Mouse (Mus musculus): ENCODE measurements around the gene Anxa3. TPM values are rescaled to one million over a fixed set of nuclear protein-coding genes. Genes with fewer than 3 reads are reported as not detected.

Gene Anxa3
- total RNA-seq, 2 experiments from 2014 or later: 2.5 TPM; not detected in 1

DNA sequence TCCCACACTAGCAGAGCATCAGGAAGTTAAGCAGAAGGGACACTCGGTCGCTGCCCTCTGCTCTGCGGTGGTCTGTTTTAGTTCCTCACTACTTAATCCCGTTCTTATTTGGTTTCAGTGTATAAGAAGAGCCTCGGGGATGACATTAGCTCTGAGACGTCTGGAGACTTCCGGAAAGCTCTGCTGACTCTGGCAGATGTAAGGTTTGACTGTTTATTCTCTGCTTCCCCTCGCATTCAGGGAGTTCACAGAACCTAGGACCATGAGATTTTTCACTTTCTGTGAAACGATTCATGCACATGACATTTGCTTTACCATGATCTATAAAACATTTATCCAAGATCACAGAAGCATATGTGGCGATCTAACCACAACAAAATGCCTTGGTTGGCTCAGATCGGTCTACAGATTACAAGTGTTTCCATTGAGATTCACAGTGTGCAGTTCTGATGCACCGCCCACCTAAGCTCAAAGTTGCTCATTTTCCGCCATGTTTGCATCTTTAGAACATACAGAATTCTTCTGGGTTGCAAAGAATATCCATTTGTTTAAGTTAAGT is 31.7 kb downstream of the Anxa3 start:
- no peak for ATAC-seq (replicated peaks; ENCODE audit: low FRiP score, low TSS enrichment, poor library complexity, severe bottlenecking)

DNA sequence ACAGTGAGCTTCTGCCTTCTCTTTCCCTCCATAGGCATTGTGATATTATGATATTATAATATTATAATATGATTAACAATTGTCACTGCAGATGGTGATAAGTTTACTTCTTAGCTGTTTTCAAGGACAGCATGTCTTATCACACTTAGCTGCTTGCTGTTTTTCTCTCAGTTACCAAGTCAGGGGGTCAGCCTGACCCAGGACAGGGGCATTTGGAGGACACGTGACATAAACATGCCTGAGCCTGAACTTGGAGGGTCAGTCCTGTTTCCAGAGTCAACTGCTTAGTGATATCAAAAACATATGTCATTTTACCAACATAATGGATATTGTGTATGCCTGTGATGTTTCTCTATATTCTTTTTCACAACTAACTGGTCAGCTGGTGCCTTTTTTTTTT is 34.0 kb downstream of the Anxa3 start:
- no peak for ATAC-seq (replicated peaks; ENCODE audit: low FRiP score, low TSS enrichment, poor library complexity, severe bottlenecking)

DNA sequence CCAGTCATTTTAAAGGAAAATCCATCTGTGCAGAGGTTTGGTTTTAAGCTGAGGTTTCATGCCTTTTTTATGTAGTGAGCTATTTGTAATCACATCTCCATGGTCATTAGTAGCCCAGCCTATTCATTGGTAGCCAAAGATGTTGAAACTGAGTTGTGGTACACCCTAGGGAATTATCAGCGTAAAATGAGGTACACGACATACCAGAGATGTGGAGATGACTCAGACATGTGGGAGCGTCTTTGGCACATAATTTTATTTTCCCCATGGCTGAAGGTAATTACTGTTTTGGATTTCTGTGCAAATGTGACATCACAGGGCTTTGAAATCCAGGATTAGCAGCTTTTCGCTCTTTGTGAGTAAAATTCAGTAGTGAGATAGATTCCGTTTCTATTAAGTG is 41.2 kb downstream of the Anxa3 start:
- no peak for ATAC-seq (replicated peaks; ENCODE audit: low FRiP score, low TSS enrichment, poor library complexity, severe bottlenecking)

DNA sequence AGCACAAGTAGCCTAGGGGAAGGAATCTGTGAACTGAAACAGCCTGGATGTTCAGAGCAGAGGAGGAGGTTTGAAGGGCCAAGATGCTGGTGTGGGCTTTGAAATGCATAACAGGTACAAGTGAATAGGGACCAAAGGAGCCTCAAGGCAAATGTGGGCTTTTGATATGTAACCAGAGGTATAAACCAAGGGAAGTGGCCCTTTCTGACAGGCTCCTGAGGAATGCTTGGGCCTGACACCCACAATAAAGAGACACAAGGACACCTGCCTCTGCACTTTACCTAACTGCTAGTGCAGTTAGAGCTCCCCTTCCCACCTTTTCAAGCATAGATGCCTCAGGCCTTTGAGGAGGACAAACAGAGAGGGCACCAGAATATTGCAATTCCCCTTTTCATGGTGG is 54.8 kb downstream of the Anxa3 start:
- no peak for ATAC-seq (replicated peaks; ENCODE audit: low FRiP score, low TSS enrichment, poor library complexity, severe bottlenecking)

DNA sequence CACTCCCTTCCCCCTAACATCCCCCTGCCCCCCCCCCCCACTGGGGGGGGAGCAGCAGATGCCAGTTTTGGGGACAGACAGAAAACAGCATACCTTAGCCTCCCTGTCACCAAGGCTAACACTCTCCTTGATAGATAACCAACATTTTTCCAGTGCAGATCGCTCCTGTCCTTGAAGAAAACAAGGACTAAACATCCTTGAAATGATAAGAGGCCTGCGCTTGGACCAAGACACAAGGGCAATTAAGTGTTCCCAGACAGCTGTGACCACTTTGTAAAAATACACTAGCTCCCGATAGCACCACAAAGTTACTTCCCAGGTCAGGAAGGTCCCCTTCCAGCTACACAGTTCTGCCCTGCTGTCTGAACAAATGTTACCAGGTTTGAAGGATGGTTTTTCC is 55.2 kb downstream of the Anxa3 start:
- ATAC-seq (replicated peaks; ENCODE audit: low FRiP score, low TSS enrichment, poor library complexity, severe bottlenecking): no peak

DNA sequence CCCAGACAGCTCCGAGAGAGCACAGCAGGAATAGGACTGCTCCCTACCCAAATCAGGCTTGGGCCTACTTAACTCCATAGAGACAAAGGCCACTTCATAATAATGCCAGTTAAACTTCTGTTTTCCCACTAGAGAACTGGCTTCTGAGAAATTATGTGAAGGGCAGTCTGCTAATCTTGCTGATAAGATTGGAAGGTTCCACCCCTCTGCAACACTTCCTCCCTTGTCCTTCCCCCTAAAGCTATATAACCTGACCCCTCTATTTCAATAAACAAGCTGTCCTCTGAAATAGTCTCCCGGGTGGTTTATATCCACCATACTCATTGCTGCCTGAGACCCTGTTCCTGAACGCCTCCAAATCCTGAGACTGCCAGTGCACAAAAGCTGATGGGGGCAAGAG is 56.1 kb downstream of the Anxa3 start:
- ATAC-seq (replicated peaks; ENCODE audit: low FRiP score, low TSS enrichment, poor library complexity, severe bottlenecking): no peak

DNA sequence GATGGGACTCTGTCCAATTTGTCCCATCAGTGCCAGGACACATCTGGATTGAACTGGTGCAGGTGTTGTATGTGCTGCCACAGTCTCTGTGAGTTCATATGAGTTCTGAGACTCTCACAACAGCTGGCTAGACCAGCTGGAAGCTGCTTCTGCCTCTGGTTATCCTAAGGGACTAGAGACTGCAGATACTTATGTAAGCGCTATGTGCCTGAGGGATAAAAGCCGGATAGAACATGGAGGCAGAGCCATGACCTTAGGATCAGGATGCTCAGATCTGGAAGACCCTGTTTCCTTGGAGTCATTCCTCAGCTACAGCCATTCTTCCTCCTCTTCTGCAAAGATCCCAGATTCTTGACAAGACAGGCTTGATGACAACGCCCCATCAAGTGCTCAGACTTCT is 60.3 kb downstream of the Anxa3 start:
- no peak for ATAC-seq (replicated peaks; ENCODE audit: low FRiP score, low TSS enrichment, poor library complexity, severe bottlenecking)

DNA sequence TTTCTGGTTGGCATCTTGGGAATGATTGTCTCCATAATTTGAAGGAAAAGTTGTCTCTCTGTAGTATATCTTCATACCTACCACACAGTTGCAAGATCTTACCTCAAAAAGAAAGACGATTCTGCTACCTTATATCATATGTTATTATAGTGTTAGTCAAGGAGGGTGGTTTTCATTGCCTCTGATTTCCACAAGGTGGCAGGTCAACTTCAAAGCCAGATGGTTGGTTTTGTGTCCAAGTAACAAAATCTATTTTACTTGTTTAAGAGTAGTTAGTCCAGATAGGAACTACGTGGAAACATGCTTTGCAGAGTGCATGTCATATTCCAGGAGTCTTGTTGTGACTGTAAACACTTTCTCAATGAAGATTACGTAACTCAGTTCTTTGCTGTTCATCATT is 61.2 kb downstream of the Anxa3 start:
- ATAC-seq (replicated peaks; ENCODE audit: low FRiP score, low TSS enrichment, poor library complexity, severe bottlenecking): no peak; the same call in 1 of the 2 replicates

DNA sequence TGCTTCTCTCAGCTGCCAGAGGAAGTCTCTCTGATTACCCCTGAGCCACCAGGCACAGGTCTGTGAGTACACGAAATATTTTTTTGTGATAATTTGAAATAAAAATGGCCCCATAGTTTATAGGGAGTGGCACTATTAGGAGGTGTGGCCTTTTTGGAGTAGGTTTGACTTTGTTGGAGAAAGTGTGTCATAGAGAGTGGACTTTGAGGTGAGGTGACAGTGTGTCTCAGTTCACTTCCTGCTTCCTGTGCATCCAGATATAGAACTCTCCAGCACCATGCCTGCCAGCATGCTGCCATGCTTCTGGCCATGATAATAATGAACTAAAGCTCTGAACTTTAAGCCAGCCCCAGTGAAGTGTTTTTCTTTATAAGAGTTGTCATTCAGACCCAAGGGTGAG is 66.8 kb downstream of the Anxa3 start:
- no peak for ATAC-seq (replicated peaks; ENCODE audit: low FRiP score, low TSS enrichment, poor library complexity, severe bottlenecking)

DNA sequence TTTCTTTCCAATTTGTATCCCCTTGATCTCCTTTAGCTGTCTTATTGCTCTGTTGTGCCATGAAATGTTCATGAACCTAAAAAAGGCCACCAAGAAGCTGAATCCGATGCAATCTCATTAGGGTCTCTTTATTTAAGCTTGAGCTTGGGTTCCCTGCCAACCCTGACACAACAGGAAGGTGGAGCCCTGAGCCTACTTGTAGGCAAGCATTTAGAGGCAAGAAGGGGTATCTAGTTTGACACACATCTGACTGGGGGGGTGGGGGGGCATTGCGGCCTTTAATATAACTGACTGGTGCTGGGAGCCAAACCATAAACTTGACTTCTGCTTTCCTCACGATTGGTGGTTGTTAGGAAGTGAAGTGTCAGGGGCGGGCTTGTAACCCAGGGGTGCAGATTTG is 74.0 kb downstream of the Anxa3 start:
- ATAC-seq (replicated peaks; ENCODE audit: low FRiP score, low TSS enrichment, poor library complexity, severe bottlenecking): no peak

DNA sequence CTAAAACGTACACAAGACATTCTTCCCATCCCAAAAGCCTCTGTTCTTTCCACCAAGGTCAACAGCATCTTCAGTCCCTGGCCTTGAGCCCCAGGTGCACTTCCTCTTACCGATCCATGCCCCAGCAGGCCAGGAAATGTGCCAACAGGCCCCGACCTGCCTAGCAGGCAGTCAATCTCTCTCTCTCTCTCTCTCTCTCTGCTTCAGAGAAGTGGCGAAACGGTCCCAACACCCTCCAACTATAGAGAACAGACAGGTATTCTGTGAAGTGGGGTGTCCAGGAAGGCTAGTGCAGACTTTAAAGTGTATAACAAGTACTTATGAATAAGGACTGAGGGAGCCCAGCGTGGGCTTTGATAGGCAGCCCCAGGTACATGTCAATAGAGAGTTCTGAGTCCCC is 75.8 kb downstream of the Anxa3 start:
- no peak for ATAC-seq (replicated peaks; ENCODE audit: low FRiP score, low TSS enrichment, poor library complexity, severe bottlenecking)

DNA sequence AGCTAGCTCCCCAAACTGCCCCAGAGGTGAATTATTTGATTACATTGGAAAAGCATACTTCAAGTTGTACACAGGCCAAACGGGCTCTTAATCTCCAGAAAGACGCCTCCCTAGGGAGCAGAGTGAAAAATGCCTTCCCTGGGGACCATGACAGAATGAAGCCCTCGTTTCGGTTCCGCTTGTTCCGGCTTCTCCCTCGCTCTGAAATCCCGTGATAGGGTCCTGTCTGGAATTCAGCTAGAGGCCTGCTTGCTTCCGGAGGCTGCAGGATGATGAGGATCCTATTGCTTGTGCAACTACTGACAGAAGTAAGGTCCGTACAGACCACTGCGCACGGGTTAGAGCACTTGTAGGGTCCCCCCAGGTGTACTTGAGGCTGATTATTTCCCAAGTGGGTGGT is 77.9 kb downstream of the Anxa3 start:
- ATAC-seq (replicated peaks; ENCODE audit: low FRiP score, low TSS enrichment, poor library complexity, severe bottlenecking): no peak

DNA sequence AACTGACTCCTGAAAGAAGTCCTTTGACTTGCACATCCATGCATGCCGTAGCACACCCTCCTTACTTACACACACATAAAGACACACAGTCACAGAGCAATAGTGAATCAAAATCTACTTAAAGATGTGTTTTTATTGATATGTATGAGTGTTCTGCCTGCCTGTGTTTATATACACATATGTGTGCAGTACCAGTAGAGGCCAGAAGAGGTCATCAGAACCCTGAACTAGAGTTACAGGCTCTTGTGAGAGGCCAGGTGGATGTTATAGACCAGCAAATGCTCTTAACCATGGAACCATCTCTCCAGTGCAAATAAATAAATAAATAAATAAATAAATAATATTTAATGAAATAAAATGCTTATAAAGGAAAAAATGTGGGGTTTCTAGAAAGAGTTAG is 85.0 kb downstream of the Anxa3 start:
- ATAC-seq (replicated peaks; ENCODE audit: low FRiP score, low TSS enrichment, poor library complexity, severe bottlenecking): peak; percentile 79

DNA sequence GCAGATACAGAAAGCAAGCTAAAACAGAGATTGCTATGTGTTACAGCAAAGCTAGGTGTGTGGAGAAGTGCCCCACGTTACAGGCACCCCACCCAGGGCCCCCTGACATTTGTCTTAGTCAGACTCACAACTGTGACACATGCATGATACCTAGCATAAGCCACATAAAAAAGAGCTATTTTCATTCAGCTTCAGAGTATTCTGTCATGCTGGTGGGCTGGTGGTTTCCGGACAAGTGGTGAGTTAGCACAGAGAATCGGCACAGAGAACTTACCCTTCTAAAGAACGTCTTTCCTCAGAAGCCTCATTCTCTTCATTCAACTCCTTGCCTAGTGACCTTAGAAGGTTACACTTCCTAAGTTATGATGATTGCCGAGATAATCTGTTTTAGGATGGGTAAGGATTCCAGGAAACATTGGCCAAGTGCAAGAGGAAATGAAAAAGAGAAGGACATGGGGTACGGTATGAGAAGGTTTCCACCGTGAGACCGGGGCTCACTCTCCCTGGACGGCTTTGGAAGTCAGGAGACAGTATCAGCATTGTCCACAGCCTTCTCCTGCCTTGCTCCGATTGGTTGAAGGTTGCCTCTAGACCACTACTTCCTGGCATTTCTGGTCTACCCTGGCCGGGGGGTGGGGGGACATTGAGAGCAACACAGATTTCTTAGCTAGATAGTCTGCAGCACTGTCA is 85.9 kb downstream of the Anxa3 start:
- no peak for ATAC-seq (replicated peaks; ENCODE audit: low FRiP score, low TSS enrichment, poor library complexity, severe bottlenecking)

DNA sequence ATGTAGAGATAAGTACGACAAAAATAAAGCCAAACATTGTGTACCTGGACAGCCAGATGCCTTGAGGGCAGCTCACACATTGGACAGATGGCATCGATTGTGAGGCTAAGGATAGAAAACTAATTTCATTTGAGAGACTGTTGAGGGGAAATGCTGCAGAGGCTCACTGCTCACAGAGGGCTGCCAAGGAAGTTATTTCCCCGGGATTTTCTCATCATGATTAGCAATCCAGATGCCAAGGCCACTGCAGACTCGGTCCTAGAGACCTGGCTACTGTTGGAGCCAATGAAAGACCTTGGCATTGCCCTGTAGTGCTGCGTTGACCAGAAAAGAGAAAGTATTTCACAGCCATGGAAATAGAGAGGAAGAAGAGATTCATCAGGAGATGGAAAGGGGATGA is 87.1 kb downstream of the Anxa3 start:
- no peak for ATAC-seq (replicated peaks; ENCODE audit: low FRiP score, low TSS enrichment, poor library complexity, severe bottlenecking)

DNA sequence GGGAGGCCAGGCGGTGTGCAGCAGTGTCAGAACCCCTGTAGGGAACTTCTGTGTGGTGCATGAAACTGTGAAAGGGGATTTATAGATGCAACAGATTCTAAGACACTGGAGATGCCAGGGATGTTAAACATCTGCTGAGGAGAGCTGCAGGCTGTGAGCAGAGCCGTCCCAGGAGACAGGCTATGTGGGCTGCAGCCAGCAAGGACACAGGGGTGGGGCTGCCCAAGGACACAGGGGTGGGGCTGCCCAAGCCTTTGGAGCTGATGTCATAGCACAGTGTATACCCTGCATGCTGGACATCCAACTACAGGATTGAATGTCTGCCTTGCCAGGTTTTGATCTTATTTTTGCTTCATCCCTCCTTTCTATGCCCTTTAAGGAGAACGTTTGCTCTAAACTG is 88.0 kb downstream of the Anxa3 start:
- ATAC-seq (replicated peaks; ENCODE audit: low FRiP score, low TSS enrichment, poor library complexity, severe bottlenecking): no peak

DNA sequence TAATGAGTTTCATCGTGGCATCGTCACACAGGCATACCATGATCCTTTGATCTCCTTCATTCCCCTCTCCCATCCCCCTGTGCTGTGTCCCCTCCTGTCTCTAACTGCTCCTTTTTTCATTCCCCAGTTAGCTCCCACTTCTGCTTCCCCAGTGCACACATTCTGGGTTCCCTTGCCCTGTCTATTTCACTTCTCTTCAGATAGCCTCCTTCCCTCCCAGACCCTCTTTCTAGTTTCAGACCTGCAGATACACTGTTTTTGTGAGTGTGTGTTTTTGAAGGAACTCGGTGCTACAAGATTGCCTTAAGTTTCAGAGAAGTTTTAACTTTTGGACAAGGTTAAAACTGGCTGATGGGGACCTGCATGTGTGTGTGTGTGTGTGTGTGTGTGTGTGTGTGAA is 88.5 kb downstream of the Anxa3 start:
- no peak for ATAC-seq (replicated peaks; ENCODE audit: low FRiP score, low TSS enrichment, poor library complexity, severe bottlenecking)

DNA sequence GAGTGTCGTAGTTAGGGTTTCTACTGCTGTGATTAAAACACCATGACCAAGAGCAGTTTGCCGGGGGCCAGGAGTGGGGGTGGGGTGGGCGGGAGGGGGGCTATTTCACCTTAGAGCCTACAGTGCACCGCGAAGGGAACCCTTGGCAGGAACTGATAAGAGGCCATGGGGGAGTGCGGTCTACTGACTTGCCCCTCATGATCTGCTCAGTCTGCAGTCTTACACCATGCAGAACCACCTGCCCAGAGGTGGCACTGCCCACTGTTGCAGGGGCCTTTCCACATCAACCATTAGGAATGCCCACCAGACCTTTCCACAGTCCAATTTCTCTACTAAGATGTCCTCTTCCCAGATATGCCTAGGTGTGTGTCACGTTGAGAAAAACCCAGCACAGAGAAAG is 92.1 kb downstream of the Anxa3 start:
- ATAC-seq (replicated peaks; ENCODE audit: low FRiP score, low TSS enrichment, poor library complexity, severe bottlenecking): peak; percentile 78

DNA sequence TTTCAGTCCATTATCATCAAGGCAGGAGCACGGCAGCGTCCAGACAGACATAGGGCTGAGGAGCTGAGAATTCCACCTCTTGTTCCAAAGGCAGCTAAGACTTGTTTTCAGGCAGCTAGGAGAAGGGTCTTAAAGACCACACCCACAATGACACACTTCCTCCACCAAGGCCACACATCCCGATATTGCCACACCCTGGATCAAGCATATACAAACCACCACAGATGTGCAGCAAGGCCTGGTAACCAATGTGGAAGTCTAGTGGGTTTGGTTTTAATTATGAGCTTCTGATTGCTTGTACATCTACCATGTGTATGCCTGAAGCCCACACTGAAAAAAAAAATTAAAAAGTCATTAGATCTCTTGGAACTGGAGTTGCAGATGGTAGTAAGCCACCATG is 95.3 kb downstream of the Anxa3 start:
- ATAC-seq (replicated peaks; ENCODE audit: low FRiP score, low TSS enrichment, poor library complexity, severe bottlenecking): no peak

DNA sequence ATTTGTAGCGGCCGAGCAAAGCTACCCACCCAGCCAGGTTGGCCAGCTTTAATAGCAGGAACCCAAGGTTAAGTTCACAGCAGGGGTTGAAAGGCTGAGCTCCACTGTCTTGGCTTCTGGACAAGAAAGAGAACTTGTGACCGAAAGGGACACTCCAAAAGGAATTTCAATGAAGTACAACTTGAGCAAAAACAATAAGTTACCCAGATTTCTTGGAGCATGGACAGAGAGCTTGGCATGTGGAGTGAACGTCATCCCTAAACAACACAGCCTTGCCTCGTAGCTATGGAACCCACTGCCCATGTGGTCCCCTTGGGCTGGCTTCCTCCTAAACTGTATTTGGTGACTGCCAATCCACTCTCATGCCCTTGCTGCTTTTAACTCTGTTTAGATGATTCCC is 97.2 kb downstream of the Anxa3 start:
- no peak for ATAC-seq (replicated peaks; ENCODE audit: low FRiP score, low TSS enrichment, poor library complexity, severe bottlenecking)
